13 mouse cellular contexts compared by ENCODE assay signal in genomic region chr11:63125832-63126456, GRCm38 (mm10). TPM values are rescaled to one million over a fixed set of nuclear protein-coding genes. Genes with fewer than 3 reads are reported as not detected.
A peak's percentile ranks its signal among the peaks of the same experiment; 100 is the strongest.
DNase-seq lines count a peak whose midpoint lies in the region; ATAC-seq and TF ChIP-seq lines count a peak whose summit lies in the region.
"Had no signal": no experiment of that assay in that cellular context is flagged by ENCODE, and none has a peak within 500 bp of the region (broad histone marks: within the 10 kb centered on the region; RNA-seq: fewer than 3 reads in every experiment).

No protein-coding gene starts in this region.

- 62% methylated on average over 5 of the region's 5 CpGs for WGBS in kidney, adult 2 months
- WGBS in kidney, embryonic 16.5 days = 67% methylated on average over 5 of the region's 5 CpGs
- 71% methylated on average over 5 of the region's 5 CpGs for WGBS in embryonic facial prominence, embryonic 10.5 days
- WGBS in heart, adult 2 months = 28% methylated on average over 5 of the region's 5 CpGs
- 80% methylated on average over 5 of the region's 5 CpGs for WGBS in limb, embryonic 10.5 days
- 68% methylated on average over 5 of the region's 5 CpGs for WGBS in forebrain, embryonic 15.5 days

- no peaks in the 10 kb centered on the region for H3K27me3 ChIP-seq in kidney, adult 2 months (replicated peaks; ENCODE audit: control insufficient read depth, insufficient read depth, low read length)
- peaks cover 15% of the 10 kb centered on the region; the same call in 1 of the 2 replicates for H3K27me3 ChIP-seq in kidney, embryonic 16.5 days (ENCODE audit: insufficient read depth, low read length)
- peaks cover 50% of the 10 kb centered on the region for H3K27me3 ChIP-seq in embryonic facial prominence, embryonic 10.5 days (replicated peaks; ENCODE audit: low read depth, poor library complexity, severe bottlenecking)
- no peaks in the 10 kb centered on the region for H3K27me3 ChIP-seq in heart, adult 2 months (ENCODE audit: control insufficient read depth, insufficient read depth, low read length)
- peaks cover 38% of the 10 kb centered on the region for H3K27me3 ChIP-seq in limb, embryonic 10.5 days (ENCODE audit: low read depth, poor library complexity, severe bottlenecking)
- peaks cover 21% of the 10 kb centered on the region for H3K27me3 ChIP-seq in forebrain, embryonic 15.5 days

- peak; percentile 39; the same call in 1 of the 2 replicates for TF ChIP-seq EP300 in heart, adult 2 months (IDR thresholded peaks at IDR 0.05; ENCODE audit: insufficient read depth, low read depth, low read length)

- ATAC-seq in kidney, embryonic 16.5 days (ENCODE audit: low FRiP score, low TSS enrichment) = no peak
- ATAC-seq in forebrain, embryonic 15.5 days (replicated peaks) = no peak

- H3K36me3 ChIP-seq in kidney, adult 2 months (ENCODE audit: control insufficient read depth, insufficient read depth, low read length) = no peaks in the 10 kb centered on the region
- no peaks in the 10 kb centered on the region for H3K36me3 ChIP-seq in kidney, embryonic 16.5 days (ENCODE audit: insufficient read depth, low read length)
- H3K36me3 ChIP-seq in embryonic facial prominence, embryonic 10.5 days (replicated peaks) = no peaks in the 10 kb centered on the region
- H3K36me3 ChIP-seq in heart, adult 2 months (ENCODE audit: control insufficient read depth, insufficient read depth, low read length) = no peaks in the 10 kb centered on the region
- no peaks in the 10 kb centered on the region for H3K36me3 ChIP-seq in limb, embryonic 10.5 days
- no peaks in the 10 kb centered on the region for H3K36me3 ChIP-seq in forebrain, embryonic 15.5 days
- H3K36me3 ChIP-seq: embryonic facial prominence, embryonic 13.5 days; hindbrain, embryonic 10.5 days; liver, embryonic 15.5 days had no signal

- no peak overlapping the region for H3K9ac ChIP-seq in kidney, embryonic 16.5 days (replicated peaks; ENCODE audit: low read length)
- H3K9ac ChIP-seq in heart, adult 2 months (ENCODE audit: low read depth, low read length) = no peak overlapping the region
- H3K9ac ChIP-seq in forebrain, embryonic 15.5 days (replicated peaks) = no peak overlapping the region
- H3K9ac ChIP-seq: embryonic facial prominence, embryonic 13.5 days; liver, embryonic 15.5 days had no signal

- peaks cover 10% of the 10 kb centered on the region; the same call in 1 of the 2 replicates for H3K4me1 ChIP-seq in kidney, adult 2 months (ENCODE audit: control insufficient read depth, insufficient read depth, low read length)
- H3K4me1 ChIP-seq in kidney, embryonic 16.5 days (ENCODE audit: insufficient read depth, low read length) = peaks cover 22% of the 10 kb centered on the region
- peaks cover 47% of the 10 kb centered on the region for H3K4me1 ChIP-seq in embryonic facial prominence, embryonic 10.5 days
- H3K4me1 ChIP-seq in heart, adult 2 months (ENCODE audit: control insufficient read depth, insufficient read depth, low read length) = peaks cover 13% of the 10 kb centered on the region
- peaks cover 55% of the 10 kb centered on the region for H3K4me1 ChIP-seq in limb, embryonic 10.5 days
- H3K4me1 ChIP-seq in forebrain, embryonic 15.5 days = peaks cover 6% of the 10 kb centered on the region
- H3K4me1 ChIP-seq: liver, embryonic 15.5 days had no signal

- H3K4me2 ChIP-seq in kidney, embryonic 16.5 days (replicated peaks; ENCODE audit: low read depth, low read length) = no peak overlapping the region
- no peak overlapping the region for H3K4me2 ChIP-seq in forebrain, embryonic 15.5 days (replicated peaks)
- H3K4me2 ChIP-seq: embryonic facial prominence, embryonic 13.5 days; liver, embryonic 15.5 days had no signal

- no peak for TF ChIP-seq POLR2A in kidney, adult 2 months (IDR thresholded peaks at IDR 0.05; ENCODE audit: low read depth, low read length)
- TF ChIP-seq POLR2A in heart, adult 2 months (IDR thresholded peaks at IDR 0.05; ENCODE audit: insufficient read depth, low read depth, low read length) = no peak

- no peaks in the 10 kb centered on the region for H3K79me2 ChIP-seq in heart, adult 2 months (replicated peaks; ENCODE audit: control insufficient read depth, insufficient read depth, low read length)

- peak; percentile 40 for DNase-seq in kidney, adult 2 months
- DNase-seq in embryonic facial prominence, embryonic 10.5 days (ENCODE audit: low spot score) = no peak
- DNase-seq in heart, adult 2 months = peak; percentile 65 to 72
- no peak for DNase-seq in limb, embryonic 10.5 days (ENCODE audit: low spot score)
- DNase-seq in T-cell, adult 2 months (ENCODE audit: low spot score) = no peak
- no peak for DNase-seq in spleen, postnatal 10 days (ENCODE audit: low spot score in 2 of 2)
- DNase-seq: thymus, postnatal 25 days had no signal

- H3K4me3 ChIP-seq in kidney, adult 2 months (ENCODE audit: insufficient read depth, low read depth, low read length) = no peak overlapping the region
- no peak overlapping the region for H3K4me3 ChIP-seq in kidney, embryonic 16.5 days (ENCODE audit: low read length)
- H3K4me3 ChIP-seq in embryonic facial prominence, embryonic 10.5 days = no peak overlapping the region
- H3K4me3 ChIP-seq in heart, adult 2 months = no peak overlapping the region
- no peak overlapping the region for H3K4me3 ChIP-seq in limb, embryonic 10.5 days
- H3K4me3 ChIP-seq in forebrain, embryonic 15.5 days = no peak overlapping the region
- H3K4me3 ChIP-seq: embryonic facial prominence, embryonic 13.5 days; hindbrain, embryonic 10.5 days; layer of hippocampus, adult 2 months; liver, embryonic 15.5 days had no signal

- intact Hi-C loops in heart, adult 2 months (cut with DNase I) = no loop called here

- no peak for TF ChIP-seq CTCF in kidney, adult 2 months (conservative IDR thresholded peaks at IDR 0.05; ENCODE audit: insufficient read depth, insufficient read length, low read depth, low read length)
- no peak for TF ChIP-seq CTCF in heart, adult 2 months (IDR thresholded peaks at IDR 0.05)

- no peak overlapping the region for H3K27ac ChIP-seq in kidney, adult 2 months (ENCODE audit: insufficient read depth, low read depth, low read length)
- H3K27ac ChIP-seq in kidney, embryonic 16.5 days (ENCODE audit: low read length) = no peak overlapping the region
- peak overlapping the region; percentile 21; the same call in 1 of the 2 replicates for H3K27ac ChIP-seq in embryonic facial prominence, embryonic 10.5 days (replicated peaks)
- no peak overlapping the region for H3K27ac ChIP-seq in heart, adult 2 months
- H3K27ac ChIP-seq in limb, embryonic 10.5 days = peak overlapping the region; percentile 64
- no peak overlapping the region for H3K27ac ChIP-seq in forebrain, embryonic 15.5 days (replicated peaks)
- H3K27ac ChIP-seq: embryonic facial prominence, embryonic 13.5 days; hindbrain, embryonic 10.5 days; layer of hippocampus, adult 2 months; liver, embryonic 15.5 days had no signal

- H3K9me3 ChIP-seq in kidney, embryonic 16.5 days (ENCODE audit: low read length) = no peaks in the 10 kb centered on the region
- H3K9me3 ChIP-seq in embryonic facial prominence, embryonic 10.5 days = no peaks in the 10 kb centered on the region
- no peaks in the 10 kb centered on the region for H3K9me3 ChIP-seq in limb, embryonic 10.5 days (replicated peaks)
- no peaks in the 10 kb centered on the region for H3K9me3 ChIP-seq in forebrain, embryonic 15.5 days
- H3K9me3 ChIP-seq: embryonic facial prominence, embryonic 13.5 days; hindbrain, embryonic 10.5 days; liver, embryonic 15.5 days had no signal

RNA-seq across cellular contexts. Expression of gene Pmp22, which starts 2.8 kb away (rescaled TPM):
- 31.1 and 32.5 TPM in 2 replicates for polyA plus RNA-seq in kidney, adult 2 months (2012; rRNA removed)
- polyA plus RNA-seq in kidney, embryonic 16.5 days (2015; fragmentation: Nextera tagmentation; extraction: Ambion mirVana) = 121 and 130 TPM in 2 replicates
- 30.0 and 33.5 TPM in 2 replicates for polyA plus RNA-seq in embryonic facial prominence, embryonic 10.5 days (2016; fragmentation: Nextera tagmentation; extraction: Ambion mirVana)
- total RNA-seq in heart, adult 2 months (2021) = 10 to 100 TPM; 37.5 to 49.6 TPM
- 53.5 and 69.4 TPM in 2 replicates for polyA plus RNA-seq in heart, adult 2 months (2012; rRNA removed)
- 27.7 and 29.8 TPM in 2 replicates for polyA plus RNA-seq in limb, embryonic 10.5 days (2016; fragmentation: Nextera tagmentation; extraction: Ambion mirVana)
- 25.5 and 26.5 TPM in 2 replicates for polyA plus RNA-seq in forebrain, embryonic 15.5 days (2015; fragmentation: Nextera tagmentation; extraction: Ambion mirVana)

Comparison
In these comparisons a context has a peak if more than half of its experiments do, and no peak if none do; other contexts are left out.
1. DNase-seq: peak in kidney, adult 2 months (single experiment) and heart, adult 2 months (2 of 2); none in embryonic facial prominence, embryonic 10.5 days (single experiment), limb, embryonic 10.5 days (single experiment), T-cell, adult 2 months (single experiment) and spleen, postnatal 10 days (0 of 2).
2. H3K27ac ChIP-seq: peak in embryonic facial prominence, embryonic 10.5 days (single experiment) and limb, embryonic 10.5 days (single experiment); none in kidney, adult 2 months (single experiment), kidney, embryonic 16.5 days (single experiment), heart, adult 2 months (single experiment) and forebrain, embryonic 15.5 days (single experiment).